Mouse (Mus musculus) lung, embryonic 16.5 days (tissue): ENCODE measurements around the gene Dzip1. TPM values are rescaled to one million over a fixed set of nuclear protein-coding genes. Genes with fewer than 3 reads are reported as not detected.

Experiments
- ATAC-seq: fragments of 200-750 bp; cut with Nextera tagmentation; 2 replicates; pipeline ENCODE4 v1.8.0; 2017; ENCODE audit warnings: low read depth, mild to moderate bottlenecking, moderate library complexity
- H3K27ac ChIP-seq: fragments of 300-500 bp; sonication (generic); 2 replicates; pipeline ENCODE4 v1.5.1; 2014; ENCODE audit warnings: mild to moderate bottlenecking, control low read depth, low read length
- H3K27me3 ChIP-seq: fragments of 300-500 bp; sonication (generic); 2 replicates; pipeline ENCODE4 v1.6.1; 2014; ENCODE audit warnings: low read depth, low read length, mixed read lengths; ENCODE audit not compliant: control insufficient read depth, insufficient read depth
- H3K36me3 ChIP-seq: fragments of 300-500 bp; sonication (generic); 2 replicates; pipeline ENCODE4 v1.6.1; 2014; ENCODE audit warnings: low read length; ENCODE audit not compliant: control insufficient read depth, insufficient read depth
- H3K4me1 ChIP-seq: fragments of 300-500 bp; sonication (generic); replicated peaks from 2 replicates; pipeline ENCODE4 v1.6.1; 2014; ENCODE audit warnings: low read length, mixed read lengths; ENCODE audit not compliant: control insufficient read depth, insufficient read depth
- H3K4me2 ChIP-seq: fragments of 300-500 bp; sonication (generic); 2 replicates; pipeline ENCODE4 v1.6.1; 2014; ENCODE audit warnings: low read depth, low read length, control low read depth
- H3K4me3 ChIP-seq: fragments of 300-500 bp; sonication (generic); 2 replicates; pipeline ENCODE4 v1.5.1; 2014; ENCODE audit warnings: mild to moderate bottlenecking, low read length, control low read depth
- H3K9ac ChIP-seq: fragments of 300-500 bp; sonication (generic); 2 replicates; pipeline ENCODE4 v1.6.1; 2014; ENCODE audit warnings: low read length, control low read depth
- H3K9me3 ChIP-seq: fragments of 300-500 bp; sonication (generic); 2 replicates; pipeline ENCODE4 v1.6.1; 2016; ENCODE audit warnings: low read length; ENCODE audit not compliant: control insufficient read depth
- WGBS: fragments of 180-500 bp; shearing (Covaris S2); extraction: QIAGEN DNeasy Blood & Tissue Kit; methylation state at CpG from one replicate; pipeline ENCODE4 v1.1.7; 2014; 5-methylcytosine and 5-hydroxymethylcytosine counted together
- polyA plus RNA-seq: library from polyadenylated mRNA; unstranded; fragments of >200 nt; fragmentation: Nextera tagmentation; extraction: Ambion mirVana; gene quantifications from 2 replicates; pipeline ENCODE4 v1.2.1, GENCODE M21; 2015

Gene Dzip1
- polyA plus RNA-seq, 1 experiment from 2014 or later = 13.1 TPM

DNA sequence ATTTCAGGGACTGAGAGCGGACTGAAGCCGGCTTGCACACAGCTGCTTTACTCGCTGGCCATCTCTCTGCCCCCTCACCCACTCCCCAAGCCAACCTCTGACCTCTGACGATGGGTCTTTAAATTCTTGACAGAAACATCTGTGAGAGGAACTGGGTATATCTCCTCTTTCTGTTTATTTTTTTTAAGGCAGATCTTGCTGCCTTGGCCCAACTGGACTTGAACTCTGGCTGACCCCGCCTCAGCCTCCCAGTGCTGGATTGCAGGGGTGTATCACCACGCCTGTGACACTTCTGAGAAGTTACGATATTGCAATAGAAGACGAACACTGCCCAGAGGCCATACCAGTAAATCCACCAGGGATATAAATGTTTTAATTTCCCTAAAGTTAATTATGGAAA is 15.4 kb downstream of the Dzip1 start:
- peak; percentile 76 for ATAC-seq
- peak overlapping the region; percentile 76 for H3K27ac ChIP-seq

DNA sequence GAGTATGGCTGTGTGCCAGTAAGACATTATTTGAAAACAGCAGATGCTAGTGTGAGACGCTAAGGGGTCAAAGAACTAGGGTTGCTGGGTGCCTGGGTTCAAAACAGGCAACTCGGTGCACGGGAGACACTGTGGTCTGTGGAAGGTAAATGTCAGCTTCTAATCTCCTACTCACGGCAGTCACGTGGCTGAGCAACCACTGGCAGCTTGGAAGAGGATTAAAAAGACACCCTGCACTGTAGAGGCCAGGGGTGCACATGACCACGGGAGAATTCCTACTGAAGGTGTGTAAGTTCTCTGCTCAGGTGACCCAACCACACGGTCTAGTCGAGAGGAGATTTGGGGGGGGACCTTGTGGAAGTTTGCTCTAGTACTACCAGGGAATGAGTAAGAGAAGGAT is 17.7 kb downstream of the Dzip1 start:
- no peaks in the 10 kb centered on the region for H3K9me3 ChIP-seq
- H3K4me1 ChIP-seq = peaks cover 16% of the 10 kb centered on the region
- no peaks in the 10 kb centered on the region for H3K27me3 ChIP-seq
- peaks cover 9% of the 10 kb centered on the region for H3K36me3 ChIP-seq
- no peak overlapping the region for H3K27ac ChIP-seq
- no peak for ATAC-seq
- no peak overlapping the region for H3K9ac ChIP-seq
- no peak overlapping the region for H3K4me3 ChIP-seq
- WGBS = 53% methylated on average over 8 of the region's 8 CpGs
- H3K4me2 ChIP-seq = no peak overlapping the region

More for the DNA sequence above, 15.4 kb downstream of the Dzip1 start:
- H3K9me3 ChIP-seq = no peaks in the 10 kb centered on the region
- peaks cover 9% of the 10 kb centered on the region for H3K36me3 ChIP-seq
- 0 out of 2 replicates have a peak overlapping the region, but pooled peaks have one; percentile 53 for H3K4me2 ChIP-seq
- no peak overlapping the region for H3K4me3 ChIP-seq
- H3K9ac ChIP-seq = no peak overlapping the region
- no peaks in the 10 kb centered on the region for H3K27me3 ChIP-seq
- 44% methylated on average over 8 of the region's 8 CpGs for WGBS
- H3K4me1 ChIP-seq = peaks cover 16% of the 10 kb centered on the region

DNA sequence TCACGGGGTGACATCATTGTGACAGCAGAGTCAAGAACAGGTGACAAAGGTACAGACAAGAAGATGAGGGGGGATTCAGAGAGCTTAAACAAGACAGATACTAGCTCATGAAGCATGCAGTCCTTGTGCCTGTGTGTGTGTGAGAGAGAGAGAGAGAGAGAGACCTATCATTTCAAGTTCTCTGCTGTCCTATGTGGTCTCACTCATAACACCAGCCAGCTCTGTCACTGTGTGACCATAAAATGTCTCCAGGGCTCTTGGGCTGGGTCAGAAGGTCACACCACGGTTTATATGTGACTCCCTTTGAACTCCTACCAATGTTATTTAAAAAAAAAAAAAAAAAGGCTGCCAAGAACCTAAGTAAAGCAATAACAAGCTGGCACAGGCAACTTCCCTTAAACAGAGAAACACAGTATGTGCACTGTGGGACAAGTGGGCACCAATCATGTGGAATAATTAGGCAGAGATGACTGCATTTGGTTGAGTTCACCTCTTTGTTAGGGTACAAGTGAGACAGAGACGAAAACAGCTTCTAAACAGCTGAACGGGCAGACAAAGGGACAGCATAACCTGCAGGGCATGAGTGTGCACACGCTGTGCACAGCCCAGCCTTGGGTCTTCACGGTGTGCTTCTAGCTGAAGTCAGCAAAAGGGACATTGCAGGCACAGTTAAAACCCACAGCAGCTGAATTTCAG is 21.2 kb downstream of the Dzip1 start:
- WGBS = 60% methylated on average over 6 of the region's 6 CpGs

DNA sequence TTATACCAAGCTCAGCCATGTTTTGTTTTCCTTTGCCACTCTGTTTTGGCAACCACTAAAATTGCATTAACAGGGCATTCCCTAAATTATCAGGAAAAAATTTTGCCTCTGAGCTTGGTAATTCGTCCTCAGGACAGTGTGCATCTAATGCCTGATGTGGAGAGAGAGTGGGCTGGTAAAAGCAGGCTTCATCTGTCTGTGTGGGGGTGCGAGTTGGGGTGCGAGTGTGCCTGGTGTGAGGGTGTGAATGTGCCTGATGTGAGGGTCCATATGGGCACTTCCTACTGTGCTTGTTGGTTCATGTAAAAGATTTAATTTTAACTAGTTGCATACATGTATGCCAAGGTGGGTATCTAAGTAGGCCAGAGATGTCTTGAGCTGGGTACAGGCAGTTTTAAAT is 21.9 kb downstream of the Dzip1 start:
- Histone ChIP-seq H3K4me1 (peaks cover 5% of the 10 kb centered on the region; the same call in 1 of the 2 replicates), H3K9ac (no peak overlapping the region), H3K9me3 (0 out of 2 replicates have a peak, but pooled peaks cover 3% of the 10 kb centered on the region), H3K4me2 (no peak overlapping the region), H3K27me3 (no peaks in the 10 kb centered on the region), H3K4me3 (no peak overlapping the region), H3K36me3 (peaks cover 12% of the 10 kb centered on the region), H3K27ac (no peak overlapping the region)
- WGBS = 84% methylated on average over 3 of the region's 3 CpGs
- ATAC-seq = no peak

More for the DNA sequence above, 21.2 kb downstream of the Dzip1 start:
- Histone ChIP-seq H3K4me1 (peaks cover 5% of the 10 kb centered on the region; the same call in 1 of the 2 replicates), H3K4me3 (no peak overlapping the region), H3K27ac (no peak overlapping the region), H3K9ac (no peak overlapping the region), H3K27me3 (no peaks in the 10 kb centered on the region), H3K4me2 (no peak overlapping the region), H3K36me3 (peaks cover 14% of the 10 kb centered on the region), H3K9me3 (0 out of 2 replicates have a peak, but pooled peaks cover 3% of the 10 kb centered on the region)
- ATAC-seq = no peak

DNA sequence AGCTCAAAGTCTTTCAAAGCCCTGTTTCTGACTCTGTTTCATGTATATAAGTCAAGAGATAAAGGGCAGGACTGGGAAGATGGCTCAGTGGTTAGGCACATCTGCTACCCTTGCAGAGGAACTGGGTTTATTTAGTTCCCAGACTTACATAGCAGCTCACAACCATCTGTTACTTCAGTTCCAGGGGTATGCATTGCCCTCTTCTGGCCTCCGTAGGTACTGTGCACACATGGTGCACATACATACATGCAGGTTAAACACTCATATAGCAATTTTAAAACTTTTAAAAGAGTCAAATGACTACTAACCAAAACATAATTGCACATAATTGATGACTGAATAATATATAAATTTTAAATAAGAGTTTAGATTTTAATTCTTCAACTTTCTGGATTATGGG is 24.3 kb downstream of the Dzip1 start:
- Histone ChIP-seq H3K36me3 (peaks cover 9% of the 10 kb centered on the region), H3K9ac (no peak overlapping the region)
- 92% methylated on average over 1 of the region's 1 CpGs for WGBS

DNA sequence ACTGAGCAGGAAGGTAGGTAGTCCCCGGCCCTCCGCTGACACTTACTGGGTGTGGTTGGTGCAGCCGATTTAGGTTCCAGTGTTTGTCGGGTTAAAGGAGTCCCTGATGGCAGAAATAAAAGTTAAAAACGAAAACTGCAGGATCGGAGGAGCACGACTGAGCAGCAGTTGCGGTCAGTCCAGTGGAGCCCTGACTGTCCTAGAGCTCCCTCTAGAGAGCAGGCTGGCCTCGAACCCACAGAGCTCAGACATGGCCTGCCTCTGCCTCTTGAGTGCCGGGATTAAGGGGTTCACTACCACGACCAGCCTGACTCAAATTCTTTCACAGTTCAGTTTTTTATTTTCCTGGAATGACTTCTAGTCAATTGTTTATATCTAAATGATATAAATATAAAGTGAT is 25.3 kb downstream of the Dzip1 start:
- Histone ChIP-seq H3K27me3 (no peaks in the 10 kb centered on the region), H3K4me1 (no peaks in the 10 kb centered on the region), H3K27ac (no peak overlapping the region), H3K4me2 (no peak overlapping the region), H3K9me3 (0 out of 2 replicates have a peak, but pooled peaks cover 3% of the 10 kb centered on the region), H3K36me3 (peaks cover 9% of the 10 kb centered on the region), H3K4me3 (no peak overlapping the region), H3K9ac (no peak overlapping the region)
- 75% methylated on average over 11 of the region's 11 CpGs for WGBS
- ATAC-seq = no peak

More for the DNA sequence above, 24.3 kb downstream of the Dzip1 start:
- H3K27me3 ChIP-seq = no peaks in the 10 kb centered on the region
- H3K9me3 ChIP-seq = 0 out of 2 replicates have a peak, but pooled peaks cover 3% of the 10 kb centered on the region
- H3K4me2 ChIP-seq = no peak overlapping the region
- no peaks in the 10 kb centered on the region for H3K4me1 ChIP-seq
- no peak overlapping the region for H3K4me3 ChIP-seq
- ATAC-seq = no peak
- no peak overlapping the region for H3K27ac ChIP-seq

DNA sequence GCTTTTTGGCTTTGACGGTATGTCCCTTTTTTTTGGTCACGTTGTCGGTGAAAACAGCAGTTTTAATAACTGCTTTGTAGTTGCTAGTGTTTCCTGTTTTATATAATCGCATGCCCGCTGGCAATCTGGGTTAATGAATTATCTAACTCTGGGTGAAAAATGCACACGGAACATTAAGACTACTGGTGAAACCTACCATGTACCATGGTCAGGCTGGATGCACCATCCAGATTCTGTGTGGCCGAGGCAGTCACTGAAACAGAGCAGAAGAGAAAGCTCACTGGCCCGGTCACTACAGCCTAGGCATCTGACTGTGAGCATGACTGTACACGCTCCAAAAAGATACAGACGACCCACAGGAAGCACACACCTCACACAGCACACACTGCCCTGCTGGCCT is 29.6 kb downstream of the Dzip1 start:
- H3K27ac ChIP-seq = no peak overlapping the region
- ATAC-seq = no peak
- H3K4me1 ChIP-seq = no peaks in the 10 kb centered on the region
- no peaks in the 10 kb centered on the region for H3K9me3 ChIP-seq
- H3K4me2 ChIP-seq = no peak overlapping the region
- no peaks in the 10 kb centered on the region for H3K27me3 ChIP-seq
- 79% methylated on average over 10 of the region's 10 CpGs for WGBS
- no peak overlapping the region for H3K4me3 ChIP-seq
- H3K9ac ChIP-seq = no peak overlapping the region
- H3K36me3 ChIP-seq = peaks cover 6% of the 10 kb centered on the region; the same call in 1 of the 2 replicates

DNA sequence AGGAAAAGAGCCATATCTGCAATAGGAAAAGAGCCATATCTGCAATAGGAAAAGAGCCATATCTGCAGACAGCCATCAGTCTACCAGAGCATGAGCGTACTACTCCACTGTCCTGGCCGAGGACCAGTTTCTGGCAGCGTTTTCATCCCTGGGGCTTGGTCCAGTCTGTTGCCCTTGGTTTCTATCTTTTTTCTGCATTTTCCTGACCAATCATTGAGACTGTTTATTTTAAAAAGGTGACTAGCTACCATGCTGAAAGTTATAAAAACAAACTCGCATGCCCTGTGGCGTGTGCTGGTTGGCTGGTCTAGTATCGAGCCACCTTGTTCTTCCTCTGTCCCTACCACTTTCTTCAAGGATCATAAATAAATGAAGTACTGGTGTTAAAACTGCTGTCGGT is 30.0 kb downstream of the Dzip1 start:
- Histone ChIP-seq H3K36me3 (peaks cover 6% of the 10 kb centered on the region; the same call in 1 of the 2 replicates), H3K27me3 (no peaks in the 10 kb centered on the region), H3K9me3 (no peaks in the 10 kb centered on the region), H3K4me2 (no peak overlapping the region), H3K4me3 (no peak overlapping the region), H3K9ac (no peak overlapping the region), H3K4me1 (no peaks in the 10 kb centered on the region), H3K27ac (no peak overlapping the region)
- no peak for ATAC-seq
- WGBS = 74% methylated on average over 7 of the region's 7 CpGs

DNA sequence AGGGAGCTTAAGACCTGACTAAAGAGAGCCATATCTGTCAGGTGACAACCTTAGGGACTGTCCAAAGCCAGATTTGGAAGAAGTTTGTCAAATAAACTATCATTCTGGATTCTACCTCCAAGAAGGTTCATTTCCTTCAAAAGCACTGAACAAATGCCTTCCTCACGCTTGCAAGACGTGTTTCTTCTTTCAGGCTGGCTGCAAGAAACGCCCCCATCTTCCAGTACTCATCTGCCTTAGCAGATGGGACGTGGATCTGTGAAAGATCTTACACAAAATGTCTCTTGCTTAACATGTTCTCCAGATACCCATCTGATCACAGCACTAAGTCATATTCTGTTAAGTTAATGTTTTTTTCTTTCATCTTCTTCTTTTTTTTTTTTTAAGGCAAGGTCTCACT is 35.2 kb downstream of the Dzip1 start:
- no peaks in the 10 kb centered on the region for H3K9me3 ChIP-seq
- H3K36me3 ChIP-seq = peaks cover 10% of the 10 kb centered on the region
- H3K4me1 ChIP-seq = no peaks in the 10 kb centered on the region
- no peak overlapping the region for H3K4me2 ChIP-seq
- no peak overlapping the region for H3K27ac ChIP-seq
- H3K9ac ChIP-seq = no peak overlapping the region
- 84% methylated on average over 4 of the region's 4 CpGs for WGBS
- no peaks in the 10 kb centered on the region for H3K27me3 ChIP-seq
- no peak for ATAC-seq
- H3K4me3 ChIP-seq = no peak overlapping the region
